Comparison of ENCODE assay signal across 22 mouse cellular contexts in genomic region chr2:45028091-45028638, GRCm38 (mm10).
DNase-seq lines count a peak whose midpoint lies in the region; ATAC-seq and TF ChIP-seq lines count a peak whose summit lies in the region.
"Had no signal": no experiment of that assay in that cellular context is flagged by ENCODE, and none has a peak within 500 bp of the region (broad histone marks: within the 10 kb centered on the region; RNA-seq: fewer than 3 reads in every experiment).

No protein-coding gene starts in this region.

- TF ChIP-seq RAD21 in CH12.LX (IDR thresholded peaks at IDR 0.05; ENCODE audit: low read depth, low read length), result no peak

- TF ChIP-seq CTCF in kidney, adult 2 months (conservative IDR thresholded peaks at IDR 0.05; ENCODE audit: insufficient read depth, insufficient read length, low read depth, low read length), result no peak
- TF ChIP-seq CTCF in CH12.LX (conservative IDR thresholded peaks at IDR 0.05 in 1 of 2, IDR thresholded peaks at IDR 0.05 in 1 of 2; ENCODE audit: low read depth in 2 of 2, low read length in 2 of 2), result no peak
- no peak for TF ChIP-seq CTCF in forebrain, postnatal 0 days (IDR thresholded peaks at IDR 0.05; ENCODE audit: low read depth)

- H3K27ac ChIP-seq in forebrain, embryonic 15.5 days (replicated peaks), result peak overlapping the region; percentile 37; the same call in 1 of the 2 replicates
- no peak overlapping the region for H3K27ac ChIP-seq in forebrain, embryonic 14.5 days (ENCODE audit: low read depth, low read length)
- 0 out of 2 replicates have a peak overlapping the region, but pooled peaks have one; percentile 28 for H3K27ac ChIP-seq in kidney, adult 2 months (ENCODE audit: insufficient read depth, low read depth, low read length)
- no peak overlapping the region for H3K27ac ChIP-seq in kidney, embryonic 15.5 days
- H3K27ac ChIP-seq in CH12.LX (ENCODE audit: insufficient read depth, low read depth), result peak overlapping the region; percentile 61
- peak overlapping the region; percentile 31; the same call in 1 of the 2 replicates for H3K27ac ChIP-seq in forebrain, postnatal 0 days (ENCODE audit: low read depth, low read length)
- H3K27ac ChIP-seq: hindbrain, embryonic 14.5 days; limb, embryonic 15.5 days; liver, embryonic 14.5 days; neural tube, embryonic 15.5 days had no signal

- TF ChIP-seq EP300 in CH12.LX (IDR thresholded peaks at IDR 0.05; ENCODE audit: low read length), result 0 out of 2 replicates have a peak, but pooled peaks have one; percentile 13

- H3K36me3 ChIP-seq in forebrain, embryonic 15.5 days, result no peaks in the 10 kb centered on the region
- no peaks in the 10 kb centered on the region for H3K36me3 ChIP-seq in forebrain, embryonic 14.5 days (ENCODE audit: control insufficient read depth, insufficient read depth, low read length)
- H3K36me3 ChIP-seq in kidney, adult 2 months (ENCODE audit: control insufficient read depth, insufficient read depth, low read length), result no peaks in the 10 kb centered on the region
- no peaks in the 10 kb centered on the region for H3K36me3 ChIP-seq in kidney, embryonic 15.5 days
- H3K36me3 ChIP-seq in CH12.LX (replicated peaks in 1 of 2; ENCODE audit: control insufficient read depth in 1 of 2, insufficient read depth in 1 of 2, low read length in 1 of 2), result peaks cover 0 to 9% of the 10 kb centered on the region in 2 experiments
- no peaks in the 10 kb centered on the region for H3K36me3 ChIP-seq in forebrain, postnatal 0 days (ENCODE audit: insufficient read depth)
- H3K36me3 ChIP-seq: limb, embryonic 15.5 days; neural tube, embryonic 15.5 days had no signal

- H3K9me3 ChIP-seq in forebrain, embryonic 15.5 days, result no peaks in the 10 kb centered on the region
- H3K9me3 ChIP-seq in forebrain, embryonic 14.5 days (replicated peaks; ENCODE audit: control insufficient read depth, low read length), result no peaks in the 10 kb centered on the region
- no peaks in the 10 kb centered on the region for H3K9me3 ChIP-seq in kidney, embryonic 15.5 days (replicated peaks)
- H3K9me3 ChIP-seq in CH12.LX (replicated peaks; ENCODE audit: low read length), result no peaks in the 10 kb centered on the region
- H3K9me3 ChIP-seq in forebrain, postnatal 0 days (ENCODE audit: low read length), result no peaks in the 10 kb centered on the region
- H3K9me3 ChIP-seq: G1E; limb, embryonic 15.5 days; neural tube, embryonic 15.5 days had no signal

- no peak for DNase-seq in forebrain, embryonic 14.5 days (ENCODE audit: low spot score)
- DNase-seq in kidney, adult 2 months, result no peak
- DNase-seq in CH12.LX (ENCODE audit: extremely low read depth), result no peak
- no peak for DNase-seq in forebrain, postnatal 0 days
- no peak for DNase-seq in embryo, embryonic 9.5 days (ENCODE audit: extremely low spot score)
- DNase-seq: adrenal gland, postnatal 36 days; cerebellum, adult 9-11 months; gastrocnemius, postnatal 14 days; heart, adult 18-20 months; kidney, postnatal 36 days; left cerebral cortex, postnatal 4 days; lung, embryonic 14.5 days had no signal

- H3K4me3 ChIP-seq in forebrain, embryonic 15.5 days, result no peak overlapping the region
- no peak overlapping the region for H3K4me3 ChIP-seq in forebrain, embryonic 14.5 days (ENCODE audit: low read depth, low read length)
- no peak overlapping the region for H3K4me3 ChIP-seq in kidney, adult 2 months (ENCODE audit: insufficient read depth, low read depth, low read length)
- H3K4me3 ChIP-seq in kidney, embryonic 15.5 days (replicated peaks), result no peak overlapping the region
- H3K4me3 ChIP-seq in CH12.LX (replicated peaks in 1 of 3; ENCODE audit: low read depth in 2 of 3, low read length in 2 of 3, poor library complexity in 1 of 3), result no peak overlapping the region
- no peak overlapping the region for H3K4me3 ChIP-seq in forebrain, postnatal 0 days (ENCODE audit: low read depth, low read length)
- H3K4me3 ChIP-seq: limb, embryonic 15.5 days; neural tube, embryonic 15.5 days had no signal

- H3K79me2 ChIP-seq in CH12.LX (replicated peaks; ENCODE audit: control insufficient read depth, extremely low read depth, insufficient read depth, poor library complexity, severe bottlenecking), result peaks cover 61% of the 10 kb centered on the region

- H3K4me2 ChIP-seq in forebrain, embryonic 15.5 days (replicated peaks), result no peak overlapping the region
- no peak overlapping the region for H3K4me2 ChIP-seq in forebrain, embryonic 14.5 days (ENCODE audit: low read length)
- no peak overlapping the region for H3K4me2 ChIP-seq in kidney, embryonic 15.5 days
- H3K4me2 ChIP-seq in CH12.LX (ENCODE audit: insufficient read depth, low read depth, poor library complexity, severe bottlenecking), result 0 out of 2 replicates have a peak overlapping the region, but pooled peaks have one; percentile 45
- no peak overlapping the region for H3K4me2 ChIP-seq in forebrain, postnatal 0 days (ENCODE audit: low read depth)
- H3K4me2 ChIP-seq: hindbrain, embryonic 14.5 days; limb, embryonic 15.5 days; lung, embryonic 14.5 days; neural tube, embryonic 15.5 days had no signal

- no peak for ATAC-seq in forebrain, embryonic 15.5 days (replicated peaks)
- no peak for ATAC-seq in forebrain, embryonic 14.5 days
- no peak for ATAC-seq in kidney, embryonic 15.5 days (replicated peaks; ENCODE audit: low FRiP score)
- no peak for ATAC-seq in forebrain, postnatal 0 days
- ATAC-seq: intestine, embryonic 16.5 days; midbrain, embryonic 16.5 days; Patski had no signal

- H3K27me3 ChIP-seq in forebrain, embryonic 15.5 days, result no peaks in the 10 kb centered on the region
- no peaks in the 10 kb centered on the region for H3K27me3 ChIP-seq in forebrain, embryonic 14.5 days (replicated peaks; ENCODE audit: control insufficient read depth, insufficient read depth, low read length)
- no peaks in the 10 kb centered on the region for H3K27me3 ChIP-seq in kidney, adult 2 months (replicated peaks; ENCODE audit: control insufficient read depth, insufficient read depth, low read length)
- H3K27me3 ChIP-seq in kidney, embryonic 15.5 days, result no peaks in the 10 kb centered on the region
- H3K27me3 ChIP-seq in CH12.LX (replicated peaks), result no peaks in the 10 kb centered on the region
- no peaks in the 10 kb centered on the region for H3K27me3 ChIP-seq in forebrain, postnatal 0 days (ENCODE audit: insufficient read depth, low read length)
- H3K27me3 ChIP-seq: limb, embryonic 15.5 days; neural tube, embryonic 15.5 days; Patski had no signal

- WGBS in forebrain, embryonic 15.5 days, result 52% methylated on average over 7 of the region's 7 CpGs
- 48% methylated on average over 7 of the region's 7 CpGs for WGBS in forebrain, embryonic 14.5 days
- 85% methylated on average over 7 of the region's 7 CpGs for WGBS in kidney, adult 2 months
- 87% methylated on average over 7 of the region's 7 CpGs for WGBS in kidney, embryonic 15.5 days
- WGBS in forebrain, postnatal 0 days, result 59% methylated on average over 7 of the region's 7 CpGs

- in situ Hi-C loops in CH12.LX (cut with MboI; ENCODE audit: low pct_ligation_motif_present, low pct_unique_long_range_greater_than_20kb, low sequenced_read_pairs), result no loop called here

- H3K9ac ChIP-seq in forebrain, embryonic 15.5 days (replicated peaks), result no peak overlapping the region
- no peak overlapping the region for H3K9ac ChIP-seq in forebrain, embryonic 14.5 days (ENCODE audit: low read length)
- no peak overlapping the region for H3K9ac ChIP-seq in kidney, embryonic 15.5 days
- H3K9ac ChIP-seq in CH12.LX (ENCODE audit: insufficient read depth, low read depth), result peak overlapping the region; percentile 78
- H3K9ac ChIP-seq in forebrain, postnatal 0 days, result no peak overlapping the region
- H3K9ac ChIP-seq: hindbrain, embryonic 14.5 days; limb, embryonic 15.5 days; liver, embryonic 14.5 days; lung, embryonic 14.5 days; neural tube, embryonic 15.5 days had no signal

- H3K4me1 ChIP-seq in forebrain, embryonic 15.5 days, result peaks cover 70% of the 10 kb centered on the region
- peaks cover 49% of the 10 kb centered on the region for H3K4me1 ChIP-seq in forebrain, embryonic 14.5 days (ENCODE audit: control insufficient read depth, insufficient read depth, low read length)
- 0 out of 2 replicates have a peak, but pooled peaks cover 4% of the 10 kb centered on the region for H3K4me1 ChIP-seq in kidney, adult 2 months (ENCODE audit: control insufficient read depth, insufficient read depth, low read length)
- peaks cover 23% of the 10 kb centered on the region for H3K4me1 ChIP-seq in kidney, embryonic 15.5 days
- peaks cover 10 to 75% of the 10 kb centered on the region in 2 experiments for H3K4me1 ChIP-seq in CH12.LX (ENCODE audit: control insufficient read depth in 1 of 2, insufficient read depth in 2 of 2)
- H3K4me1 ChIP-seq in forebrain, postnatal 0 days (ENCODE audit: insufficient read depth), result peaks cover 19% of the 10 kb centered on the region

- no peak for TF ChIP-seq POLR2A in kidney, adult 2 months (IDR thresholded peaks at IDR 0.05; ENCODE audit: low read depth, low read length)
- TF ChIP-seq POLR2A in CH12.LX (IDR thresholded peaks at IDR 0.05; ENCODE audit: low read depth, low read length), result no peak

- dilution Hi-C loops in CH12.LX (cut with MboI; ENCODE audit: extremely low pct_ligation_motif_present, extremely low pct_unique_long_range_greater_than_20kb, low sequenced_read_pairs), result no loop called here

TF ChIP-seq in CH12.LX, 34 proteins besides CTCF, POLR2A, EP300 and RAD21:
- 0 out of 2 replicates have a peak, but pooled peaks have one; percentile 4 for TF ChIP-seq JUN (IDR thresholded peaks at IDR 0.05; ENCODE audit: insufficient read depth, low read depth, low read length)
- TF ChIP-seq USF1 (IDR thresholded peaks at IDR 0.05; ENCODE audit: low read depth, low read length), result peak; percentile 36
- no peak for TF ChIP-seq SIN3A (IDR thresholded peaks at IDR 0.05; ENCODE audit: low read length)
- TF ChIP-seq IRF4 (IDR thresholded peaks at IDR 0.05; ENCODE audit: low read depth, low read length), result no peak
- TF ChIP-seq BHLHE40 (IDR thresholded peaks at IDR 0.05; ENCODE audit: low read depth, low read length), result peak; percentile 98
- TF ChIP-seq MAX (IDR thresholded peaks at IDR 0.05; ENCODE audit: low read length), result peak; percentile 51; the same call in 1 of the 2 replicates
- TF ChIP-seq GABPA (IDR thresholded peaks at IDR 0.05; ENCODE audit: insufficient replicate concordance, low read depth, low read length), result no peak
- TF ChIP-seq ZKSCAN1 (IDR thresholded peaks at IDR 0.05; ENCODE audit: borderline replicate concordance, low read depth, low read length), result no peak
- no peak for TF ChIP-seq ZC3H11A (IDR thresholded peaks at IDR 0.05; ENCODE audit: low read depth, low read length)
- TF ChIP-seq MYC (IDR thresholded peaks at IDR 0.05; ENCODE audit: low read depth, low read length), result peak; percentile 19; the same call in 1 of the 2 replicates
- TF ChIP-seq ETS1 (conservative IDR thresholded peaks at IDR 0.05; ENCODE audit: low read depth, low read length), result peak; percentile 83
- TF ChIP-seq NELFE (IDR thresholded peaks at IDR 0.05; ENCODE audit: low read depth, low read length), result no peak
- TF ChIP-seq MEF2A (IDR thresholded peaks at IDR 0.05; ENCODE audit: borderline replicate concordance, low read depth, low read length), result 0 out of 2 replicates have a peak, but pooled peaks have one; percentile 19
- 0 out of 2 replicates have a peak, but pooled peaks have one; percentile 28 for TF ChIP-seq MXI1 (IDR thresholded peaks at IDR 0.05; ENCODE audit: low read depth, low read length)

Comparison
In these comparisons a context has a peak if more than half of its experiments do, and no peak if none do; other contexts are left out.
1. H3K27ac ChIP-seq: peak in forebrain, embryonic 15.5 days (single experiment), kidney, adult 2 months (single experiment), CH12.LX (single experiment) and forebrain, postnatal 0 days (single experiment); none in forebrain, embryonic 14.5 days (single experiment) and kidney, embryonic 15.5 days (single experiment).